Mouse (Mus musculus): ENCODE measurements around the gene Cyp3a16. TPM values are rescaled to one million over a fixed set of nuclear protein-coding genes. Genes with fewer than 3 reads are reported as not detected.
"Not testable (repeated sequence)": the region's sequence is repeated elsewhere in the genome, so short reads cannot be mapped to it uniquely, and the experiment has no call there.

The Cyp3a16 gene
- not detected for total RNA-seq (2021)
- long read RNA-seq, experiment 1: 0 reads
- long read RNA-seq, experiment 2: 0 reads

- DNase-seq: not testable (repeated sequence)
These were observed at the start of gene Cyp3a16 for GRCm38 (mm10) chr5:145469623-145470022. Cyp3a16 (minus strand) TSS chr5:145469723.

- DNase-seq: no peak
These were observed 20.8 kb upstream of the Cyp3a16 start for GRCm38 (mm10) chr5:145490300-145490699.

GRCm38 (mm10) chr5:145464304-145465088 lies 5.0 kb downstream of the Cyp3a16 start:
- DNase-seq: no peak

GRCm38 (mm10) chr5:145462321-145462720 lies 7.2 kb downstream of the Cyp3a16 start:
- no peak for DNase-seq

DNA sequence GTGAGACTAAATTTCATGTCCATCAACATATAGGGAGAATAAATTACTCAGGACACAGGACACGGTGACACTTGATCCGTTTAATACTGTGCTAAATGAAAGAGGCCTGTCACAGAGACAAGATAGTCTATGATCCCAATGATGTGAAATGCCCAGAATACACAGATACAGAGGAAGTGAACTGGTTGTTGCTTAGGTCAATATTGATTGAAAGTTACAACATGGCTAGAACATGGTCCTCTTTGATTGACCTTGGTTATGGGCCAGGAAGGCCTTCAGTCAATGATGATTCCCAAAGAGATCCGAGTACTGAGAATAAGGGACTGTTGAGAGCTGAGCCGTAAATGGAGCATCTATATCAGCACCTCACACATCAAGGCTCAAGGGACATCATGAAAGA lies 15.1 kb downstream of the Cyp3a16 start:
- no peak for DNase-seq

GRCm38 (mm10) chr5:145433688-145434087 lies 35.8 kb downstream of the Cyp3a16 start:
- no peak for DNase-seq

DNA sequence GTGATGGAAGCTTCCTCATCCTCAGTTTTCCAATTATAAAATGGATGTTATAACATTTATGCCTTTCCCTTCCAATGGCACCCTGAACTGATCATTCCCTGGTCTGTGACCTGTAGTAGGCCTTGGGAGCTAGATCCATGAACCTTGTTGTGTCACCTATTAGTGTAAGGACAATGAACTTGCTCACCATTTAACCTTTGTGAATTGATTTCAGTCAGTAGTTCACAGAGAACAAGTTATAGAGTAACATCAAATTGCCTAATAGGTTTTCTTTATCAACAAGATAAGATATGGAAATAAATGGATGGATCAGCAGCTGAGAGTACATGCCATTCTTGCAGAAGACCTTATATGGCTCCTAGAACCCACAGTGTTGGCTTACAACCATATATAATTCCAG lies 38.5 kb downstream of the Cyp3a16 start:
- DNase-seq: no peak

GRCm38 (mm10) chr5:145422287-145422686 lies 47.2 kb downstream of the Cyp3a16 start:
- no peak for DNase-seq

DNA sequence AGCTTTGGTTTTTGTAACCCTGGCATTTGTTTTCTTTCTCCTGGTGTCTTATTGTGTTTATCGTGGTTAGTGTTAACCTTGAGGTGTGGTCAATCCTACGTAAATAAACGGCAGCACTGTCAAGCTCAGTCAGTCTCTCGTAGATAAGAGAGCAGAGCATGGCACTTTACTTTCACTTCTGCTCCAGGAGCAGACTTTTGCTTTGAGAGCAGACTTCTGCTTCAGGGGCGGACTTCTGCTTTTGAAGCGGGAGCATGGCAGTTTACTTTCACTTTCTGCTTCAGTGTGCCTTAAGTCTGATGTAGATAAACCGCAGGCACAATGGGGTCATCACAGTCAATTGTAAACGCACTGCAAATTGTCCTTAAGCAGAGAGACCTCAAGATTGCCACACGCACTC lies 54.1 kb downstream of the Cyp3a16 start:
- not testable (repeated sequence) for DNase-seq

Other genes starting within 250 kb of the Cyp3a16 start
- 10 to 100 TPM; 30.7 to 32.6 TPM for gene Zfp655, start 238.0 kb downstream of the Cyp3a16 start, total RNA-seq (2021)
- gene Zscan25, start 189.2 kb downstream of the Cyp3a16 start, total RNA-seq (2021): 10 to 100 TPM; 10.7 to 11.2 TPM
- gene Cyp3a57, start 124.4 kb downstream of the Cyp3a16 start, total RNA-seq (2021): not detected
- gene Cyp3a41b, start 115.0 kb upstream of the Cyp3a16 start, total RNA-seq (2021): not detected